Mouse (Mus musculus) lung, embryonic 16.5 days (tissue): Measurements from ENCODE around the gene Ccdc182. TPM values are rescaled to one million over a fixed set of nuclear protein-coding genes. Genes with fewer than 3 reads are reported as not detected.

Experiments
- ATAC-seq: fragments of 200-750 bp; cut with Nextera tagmentation; 2 replicates; pipeline ENCODE4 v1.8.0; 2017; ENCODE audit warnings: low read depth, mild to moderate bottlenecking, moderate library complexity
- H3K27ac ChIP-seq: fragments of 300-500 bp; sonication (generic); 2 replicates; pipeline ENCODE4 v1.5.1; 2014; ENCODE audit warnings: mild to moderate bottlenecking, control low read depth, low read length
- H3K27me3 ChIP-seq: fragments of 300-500 bp; sonication (generic); 2 replicates; pipeline ENCODE4 v1.6.1; 2014; ENCODE audit warnings: low read depth, low read length, mixed read lengths; ENCODE audit not compliant: control insufficient read depth, insufficient read depth
- H3K36me3 ChIP-seq: fragments of 300-500 bp; sonication (generic); 2 replicates; pipeline ENCODE4 v1.6.1; 2014; ENCODE audit warnings: low read length; ENCODE audit not compliant: control insufficient read depth, insufficient read depth
- H3K4me1 ChIP-seq: fragments of 300-500 bp; sonication (generic); replicated peaks from 2 replicates; pipeline ENCODE4 v1.6.1; 2014; ENCODE audit warnings: low read length, mixed read lengths; ENCODE audit not compliant: control insufficient read depth, insufficient read depth
- H3K4me2 ChIP-seq: fragments of 300-500 bp; sonication (generic); 2 replicates; pipeline ENCODE4 v1.6.1; 2014; ENCODE audit warnings: low read depth, low read length, control low read depth
- H3K4me3 ChIP-seq: fragments of 300-500 bp; sonication (generic); 2 replicates; pipeline ENCODE4 v1.5.1; 2014; ENCODE audit warnings: mild to moderate bottlenecking, low read length, control low read depth
- H3K9ac ChIP-seq: fragments of 300-500 bp; sonication (generic); 2 replicates; pipeline ENCODE4 v1.6.1; 2014; ENCODE audit warnings: low read length, control low read depth
- H3K9me3 ChIP-seq: fragments of 300-500 bp; sonication (generic); 2 replicates; pipeline ENCODE4 v1.6.1; 2016; ENCODE audit warnings: low read length; ENCODE audit not compliant: control insufficient read depth
- WGBS: fragments of 180-500 bp; shearing (Covaris S2); extraction: QIAGEN DNeasy Blood & Tissue Kit; methylation state at CpG from one replicate; pipeline ENCODE4 v1.1.7; 2014; 5-methylcytosine and 5-hydroxymethylcytosine counted together
- polyA plus RNA-seq: library from polyadenylated mRNA; unstranded; fragments of >200 nt; fragmentation: Nextera tagmentation; extraction: Ambion mirVana; gene quantifications from 2 replicates; pipeline ENCODE4 v1.2.1, GENCODE M21; 2015

Ccdc182 gene
- polyA plus RNA-seq, 1 experiment from 2014 or later: not detected

GRCm38 (mm10) chr11:88310773-88311172 is 16.9 kb downstream of the Ccdc182 start:
- no peaks in the 10 kb centered on the region for H3K36me3 ChIP-seq
- H3K4me2 ChIP-seq: no peak overlapping the region
- peaks cover 11% of the 10 kb centered on the region; the same call in 1 of the 2 replicates for H3K4me1 ChIP-seq
- H3K9ac ChIP-seq: no peak overlapping the region
- 70% methylated on average over 6 of the region's 6 CpGs for WGBS
- no peak for ATAC-seq
- H3K4me3 ChIP-seq: no peak overlapping the region
- no peak overlapping the region for H3K27ac ChIP-seq
- H3K27me3 ChIP-seq: no peaks in the 10 kb centered on the region
- H3K9me3 ChIP-seq: no peaks in the 10 kb centered on the region

- Histone ChIP-seq H3K9me3 (no peaks in the 10 kb centered on the region), H3K9ac (no peak overlapping the region), H3K4me2 (no peak overlapping the region), H3K4me3 (no peak overlapping the region), H3K36me3 (no peaks in the 10 kb centered on the region), H3K27ac (no peak overlapping the region), H3K27me3 (no peaks in the 10 kb centered on the region), H3K4me1 (peaks cover 11% of the 10 kb centered on the region; the same call in 1 of the 2 replicates)
- 67% methylated on average over 7 of the region's 7 CpGs for WGBS
- no peak for ATAC-seq
These were observed 17.7 kb downstream of the Ccdc182 start for GRCm38 (mm10) chr11:88311606-88312005.

GRCm38 (mm10) chr11:88313512-88313911 is 19.7 kb downstream of the Ccdc182 start:
- H3K4me1 ChIP-seq: peaks cover 11% of the 10 kb centered on the region; the same call in 1 of the 2 replicates
- H3K27ac ChIP-seq: no peak overlapping the region
- H3K4me2 ChIP-seq: no peak overlapping the region
- peak; percentile 35; the same call in 1 of the 2 replicates for ATAC-seq
- no peaks in the 10 kb centered on the region for H3K36me3 ChIP-seq
- H3K9ac ChIP-seq: no peak overlapping the region
- H3K9me3 ChIP-seq: no peaks in the 10 kb centered on the region
- no peaks in the 10 kb centered on the region for H3K27me3 ChIP-seq
- 11% methylated on average over 8 of the region's 8 CpGs for WGBS
- no peak overlapping the region for H3K4me3 ChIP-seq

GRCm38 (mm10) chr11:88314471-88314870 is 20.6 kb downstream of the Ccdc182 start:
- no peaks in the 10 kb centered on the region for H3K27me3 ChIP-seq
- H3K4me1 ChIP-seq: peaks cover 11% of the 10 kb centered on the region; the same call in 1 of the 2 replicates
- H3K9ac ChIP-seq: no peak overlapping the region
- no peaks in the 10 kb centered on the region for H3K9me3 ChIP-seq
- 36% methylated on average over 6 of the region's 6 CpGs for WGBS
- H3K4me3 ChIP-seq: no peak overlapping the region
- H3K27ac ChIP-seq: no peak overlapping the region
- no peaks in the 10 kb centered on the region for H3K36me3 ChIP-seq
- ATAC-seq: no peak
- no peak overlapping the region for H3K4me2 ChIP-seq

GRCm38 (mm10) chr11:88315393-88315792 is 21.5 kb downstream of the Ccdc182 start:
- H3K27ac ChIP-seq: no peak overlapping the region
- no peak for ATAC-seq
- peaks cover 11% of the 10 kb centered on the region; the same call in 1 of the 2 replicates for H3K4me1 ChIP-seq
- H3K4me3 ChIP-seq: no peak overlapping the region
- WGBS: 51% methylated on average over 5 of the region's 5 CpGs
- no peak overlapping the region for H3K4me2 ChIP-seq
- H3K27me3 ChIP-seq: no peaks in the 10 kb centered on the region
- no peak overlapping the region for H3K9ac ChIP-seq
- H3K9me3 ChIP-seq: no peaks in the 10 kb centered on the region
- H3K36me3 ChIP-seq: no peaks in the 10 kb centered on the region

GRCm38 (mm10) chr11:88318850-88319249 is 25.0 kb downstream of the Ccdc182 start:
- 58% methylated on average over 5 of the region's 5 CpGs for WGBS
- Histone ChIP-seq H3K4me3 (no peak overlapping the region), H3K9ac (no peak overlapping the region), H3K36me3 (no peaks in the 10 kb centered on the region), H3K9me3 (no peaks in the 10 kb centered on the region), H3K4me2 (no peak overlapping the region), H3K27ac (no peak overlapping the region), H3K4me1 (peaks cover 10% of the 10 kb centered on the region; the same call in 1 of the 2 replicates), H3K27me3 (no peaks in the 10 kb centered on the region)
- ATAC-seq: no peak

GRCm38 (mm10) chr11:88327016-88327415 is 33.2 kb downstream of the Ccdc182 start:
- H3K27me3 ChIP-seq: no peaks in the 10 kb centered on the region

GRCm38 (mm10) chr11:88328813-88329595 is 35.1 kb downstream of the Ccdc182 start:
- Histone ChIP-seq H3K4me1 (peaks cover 27% of the 10 kb centered on the region), H3K9me3 (no peaks in the 10 kb centered on the region), H3K36me3 (no peaks in the 10 kb centered on the region), H3K9ac (no peak overlapping the region), H3K27ac (no peak overlapping the region), H3K4me3 (no peak overlapping the region), H3K27me3 (no peaks in the 10 kb centered on the region), H3K4me2 (no peak overlapping the region)
- 65% methylated on average over 17 of the region's 17 CpGs for WGBS
- peak; percentile 34; the same call in 1 of the 2 replicates for ATAC-seq

More at GRCm38 (mm10) chr11:88327016-88327415, 33.2 kb downstream of the Ccdc182 start:
- no peak overlapping the region for H3K4me3 ChIP-seq
- no peaks in the 10 kb centered on the region for H3K9me3 ChIP-seq
- no peak overlapping the region for H3K27ac ChIP-seq
- no peak overlapping the region for H3K4me2 ChIP-seq
- no peaks in the 10 kb centered on the region for H3K36me3 ChIP-seq
- ATAC-seq: peak; percentile 46; the same call in 1 of the 2 replicates
- peaks cover 23% of the 10 kb centered on the region for H3K4me1 ChIP-seq
- WGBS: 10% methylated on average over 4 of the region's 4 CpGs
- H3K9ac ChIP-seq: no peak overlapping the region

GRCm38 (mm10) chr11:88330799-88331198 is 36.9 kb downstream of the Ccdc182 start:
- no peak overlapping the region for H3K9ac ChIP-seq
- no peaks in the 10 kb centered on the region for H3K9me3 ChIP-seq
- no peak overlapping the region for H3K27ac ChIP-seq
- no peak overlapping the region for H3K4me3 ChIP-seq
- peak; percentile 83 for ATAC-seq
- no peaks in the 10 kb centered on the region for H3K36me3 ChIP-seq
- no peaks in the 10 kb centered on the region for H3K27me3 ChIP-seq
- H3K4me2 ChIP-seq: no peak overlapping the region
- WGBS: 8% methylated on average over 11 of the region's 11 CpGs
- H3K4me1 ChIP-seq: peaks cover 36% of the 10 kb centered on the region
